Mouse (Mus musculus) central nervous system, embryonic 11.5 days (tissue): ENCODE results near the gene Tti1. TPM values are rescaled to one million over a fixed set of nuclear protein-coding genes. Genes with fewer than 3 reads are reported as not detected.

ENCODE experiments used
- polyA plus RNA-seq: library from polyadenylated mRNA; depleted of rRNA; stranded (reverse); fragments of >200 nt; gene quantifications from 2 replicates; pipeline ENCODE4 v1.2.3, GENCODE M21; 2012; rRNA removed

The Tti1 gene
- polyA plus RNA-seq = 27.6 and 38.9 TPM in 2 replicates

GRCm38 (mm10) chr2:158028354-158028863, at the start of gene Tti1, which contains the start of gene Rprd1b:
Gene Tti1 (minus strand): TSS chr2:158028433.
Gene Rprd1b (plus strand): TSS chr2:158028497.

Other genes starting within 250 kb of the Tti1 start
- gene Vstm2l, start 113.8 kb downstream of the Tti1 start, polyA plus RNA-seq = 13.3 and 13.8 TPM in 2 replicates
- 27.1 and 34.2 TPM in 2 replicates for gene Rprd1b, start 64 bp upstream of the Tti1 start, polyA plus RNA-seq
- gene Tgm2, start 118.0 kb upstream of the Tti1 start, polyA plus RNA-seq = 12.1 and 12.4 TPM in 2 replicates
- gene D630003M21Rik, start 200.8 kb upstream of the Tti1 start, polyA plus RNA-seq = 3.2 and 5.0 TPM in 2 replicates
- 0.04 TPM in 1 of 2 replicates, not detected in the other for gene Bpi, start 229.7 kb upstream of the Tti1 start, polyA plus RNA-seq